Mouse (Mus musculus): Measurements from ENCODE around the gene Tmem30b. TPM values are rescaled to one million over a fixed set of nuclear protein-coding genes. Genes with fewer than 3 reads are reported as not detected.

Tmem30b gene
- 0.34 and 8.2 TPM in 2 replicates for polyA plus RNA-seq (2012; rRNA removed; ENCODE audit: low replicate concordance)

GRCm38 (mm10) chr12:73546086-73546711 is at the start of gene Tmem30b:
TSS of gene Tmem30b (minus strand) at chr12:73546392.

GRCm38 (mm10) chr12:73584610-73585240 is 38.5 kb upstream of the Tmem30b start, which contains the start of gene Prkch:
TSS of gene Prkch (plus strand) at chr12:73584796.

Other genes starting within 250 kb of the Tmem30b start
- gene Prkch, start 38.4 kb upstream of the Tmem30b start, polyA plus RNA-seq (2012; rRNA removed; ENCODE audit: low replicate concordance) = 12.5 and 15.8 TPM in 2 replicates